Mouse (Mus musculus) stomach, postnatal 0 days (tissue): Measurements from ENCODE around the gene Epb42.

Experiments
- CTCF ChIP-seq: IDR thresholded peaks from 2 replicates; pipeline ENCODE4 v1.5.1; 2016; ENCODE audit warnings: antibody characterized with exemption, low read depth, mild to moderate bottlenecking, moderate library complexity
- EP300 ChIP-seq: optimal IDR thresholded peaks from 2 replicates; pipeline ENCODE3; 2016; ENCODE audit warnings: antibody characterized with exemption

- TF ChIP-seq CTCF = no peak
- TF ChIP-seq EP300 = no peak
Observed at GRCm38 (mm10) chr2:120970045-120970539, 66.8 kb downstream of the Epb42 start.
